Mouse (Mus musculus) adrenal gland, postnatal 25 days (tissue): Measurements from ENCODE around the gene Myt1l. TPM values are rescaled to one million over a fixed set of nuclear protein-coding genes. Genes with fewer than 3 reads are reported as not detected.

Experiments
- DNase-seq: peaks from one replicate; pipeline ENCODE4 v3.0.0; 2021; ENCODE audit warnings: mixed read lengths
- total RNA-seq: library from RNA; stranded (reverse); gene quantifications from 2 replicates; pipeline ENCODE4 v1.2.3, GENCODE M21; 2021

Myt1l gene
- total RNA-seq, 1 experiment from 2014 or later: 2.9 TPM

GRCm38 (mm10) chr12:29823766-29824417 lies 295.7 kb downstream of the Myt1l start:
- no peak for DNase-seq

GRCm38 (mm10) chr12:29830571-29830970 lies 302.4 kb downstream of the Myt1l start:
- DNase-seq: no peak

- DNase-seq: no peak
These were observed 303.2 kb downstream of the Myt1l start for GRCm38 (mm10) chr12:29831356-29831755.

GRCm38 (mm10) chr12:29837301-29837791 lies 309.2 kb downstream of the Myt1l start:
- DNase-seq: no peak

GRCm38 (mm10) chr12:29838421-29838820 lies 310.2 kb downstream of the Myt1l start:
- no peak for DNase-seq

GRCm38 (mm10) chr12:29849936-29850335 lies 321.8 kb downstream of the Myt1l start:
- DNase-seq: no peak

DNA sequence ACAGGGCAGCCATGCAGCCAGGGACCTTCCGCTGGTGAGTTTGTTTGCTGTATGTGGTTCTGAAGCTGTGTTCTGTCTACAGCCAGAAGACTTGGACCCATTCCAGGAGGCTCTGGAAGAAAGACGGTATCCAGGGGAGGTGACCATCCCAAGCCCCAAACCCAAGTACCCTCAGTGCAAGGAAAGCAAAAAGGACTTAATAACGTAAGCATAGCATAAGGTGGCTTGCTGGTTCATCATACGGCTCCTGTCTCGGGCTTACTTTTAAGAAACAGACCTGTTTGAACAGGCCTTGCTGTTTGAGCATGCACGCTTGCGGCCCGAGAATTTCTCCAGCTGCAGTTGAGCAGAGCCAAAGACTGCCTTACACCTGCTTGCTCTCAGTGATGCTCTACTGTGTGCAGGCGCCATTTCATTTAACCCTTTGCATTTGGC lies 326.0 kb downstream of the Myt1l start:
- no peak for DNase-seq

DNA sequence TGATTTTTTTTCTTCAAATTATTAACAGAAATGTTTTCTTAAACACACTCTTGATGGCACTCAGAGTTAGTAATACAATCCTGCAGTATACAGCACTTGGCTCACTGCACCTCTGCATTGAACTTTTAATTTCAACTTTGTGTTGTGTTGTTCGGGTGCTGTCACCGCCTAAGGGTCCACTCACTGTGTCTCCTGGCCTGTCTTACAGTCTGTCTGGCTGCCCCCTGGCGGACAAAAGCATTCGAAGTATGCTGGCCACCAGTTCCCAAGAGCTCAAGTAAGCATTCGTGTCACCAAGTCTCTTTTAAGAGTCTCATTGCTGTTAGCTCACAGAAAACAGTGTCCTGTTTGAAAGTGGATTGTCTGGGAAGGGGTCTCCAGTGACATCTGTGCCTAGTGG lies 326.8 kb downstream of the Myt1l start:
- peak; percentile 75 for DNase-seq

DNA sequence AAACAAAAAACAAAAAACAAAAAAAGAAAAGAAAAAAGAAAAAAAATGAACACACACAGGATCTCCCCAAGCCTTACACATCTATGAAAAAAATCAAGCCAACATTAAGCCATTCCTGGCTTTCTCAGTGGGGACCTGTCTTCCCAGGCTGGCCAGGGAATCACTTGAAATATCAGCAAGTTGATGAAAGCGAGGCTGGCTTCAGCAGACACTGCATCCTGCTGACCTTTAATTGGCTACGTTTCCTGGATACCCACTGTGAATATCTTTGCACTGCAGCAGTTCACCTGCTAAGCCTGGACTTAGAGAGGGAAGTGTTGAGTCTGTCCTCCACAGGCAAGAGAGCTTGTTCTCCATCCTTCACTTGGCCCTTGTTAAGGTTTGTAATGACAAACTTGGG lies 332.8 kb downstream of the Myt1l start:
- DNase-seq: no peak

- DNase-seq: peak; percentile 21
These were observed 340.1 kb downstream of the Myt1l start for GRCm38 (mm10) chr12:29868295-29868694.

- no peak for DNase-seq
These were observed 340.6 kb downstream of the Myt1l start for GRCm38 (mm10) chr12:29868781-29869180.

GRCm38 (mm10) chr12:29872156-29872815 lies 344.1 kb downstream of the Myt1l start:
- DNase-seq: no peak

- DNase-seq: no peak
These were observed 345.1 kb downstream of the Myt1l start for GRCm38 (mm10) chr12:29873281-29873772.

- no peak for DNase-seq
These were observed 349.8 kb downstream of the Myt1l start for GRCm38 (mm10) chr12:29877977-29878376.

GRCm38 (mm10) chr12:29882871-29883617 lies 354.9 kb downstream of the Myt1l start:
- DNase-seq: peak; percentile 74

DNA sequence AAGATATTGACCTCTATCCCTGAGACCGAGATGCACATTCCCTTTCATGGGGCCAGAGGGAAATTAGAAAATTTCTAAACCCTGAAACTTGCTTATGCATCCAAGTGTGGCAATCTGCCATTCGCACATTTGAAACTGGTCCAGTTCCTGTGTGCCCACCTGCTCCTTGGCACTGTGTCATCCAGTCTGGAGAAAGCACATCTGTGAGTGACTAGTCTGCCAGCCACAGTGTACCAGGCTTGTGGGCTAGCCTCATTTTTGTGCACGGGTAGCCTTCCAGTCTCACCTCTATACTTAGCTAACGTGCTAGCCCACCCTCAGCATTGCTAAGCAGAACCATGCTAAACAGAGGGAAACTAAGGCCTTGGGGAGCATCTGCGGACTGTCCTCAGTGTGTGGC lies 356.2 kb downstream of the Myt1l start:
- no peak for DNase-seq

DNA sequence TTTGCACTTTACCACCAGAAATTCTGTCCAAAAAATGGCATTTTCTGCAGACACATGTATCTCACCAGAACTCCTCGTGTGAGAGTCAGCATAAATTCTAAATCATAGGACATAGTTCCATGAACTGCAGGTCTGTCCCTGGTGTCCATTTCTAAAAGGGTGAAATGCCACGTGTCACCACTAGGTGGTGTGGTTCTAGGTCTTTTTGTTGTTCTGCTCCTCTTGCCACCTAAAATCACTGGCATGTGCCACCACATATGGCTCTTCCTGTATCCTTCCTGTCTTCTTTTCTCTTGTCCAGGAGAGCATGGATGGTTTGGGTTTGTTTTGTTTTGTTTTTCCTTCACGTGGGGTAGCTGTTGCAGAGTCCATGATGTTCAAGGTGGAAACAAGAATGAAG lies 366.5 kb downstream of the Myt1l start:
- peak; percentile 26 for DNase-seq

- DNase-seq: no peak
These were observed 369.4 kb downstream of the Myt1l start for GRCm38 (mm10) chr12:29897533-29898085.

GRCm38 (mm10) chr12:29904101-29904874 lies 376.1 kb downstream of the Myt1l start:
- no peak for DNase-seq

GRCm38 (mm10) chr12:29907056-29907455 lies 378.9 kb downstream of the Myt1l start:
- peak; percentile 58 for DNase-seq

GRCm38 (mm10) chr12:29916139-29916538 lies 388.0 kb downstream of the Myt1l start:
- no peak for DNase-seq

DNA sequence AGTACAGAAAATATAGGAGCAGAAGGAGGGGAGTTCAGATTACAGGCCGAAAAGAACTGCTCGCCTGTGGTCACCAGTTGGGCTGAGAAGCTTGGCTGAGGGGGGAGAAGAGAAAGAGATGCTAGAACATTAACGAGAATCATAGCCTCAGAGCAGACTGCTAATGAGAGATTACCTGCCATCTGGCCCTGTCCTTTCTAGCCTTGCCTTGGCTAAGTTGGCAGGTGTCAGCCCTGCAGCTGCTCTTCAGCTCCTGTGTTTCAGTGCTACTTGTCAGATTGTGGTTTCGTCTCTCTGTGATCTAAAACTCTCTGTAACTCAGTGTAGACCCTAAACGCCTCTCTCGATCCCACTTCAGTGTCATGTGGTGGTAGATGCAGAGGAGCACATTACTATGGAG lies 388.6 kb downstream of the Myt1l start:
- no peak for DNase-seq
